Mouse (Mus musculus): ENCODE results near the gene Riok2. TPM values are rescaled to one million over a fixed set of nuclear protein-coding genes. Genes with fewer than 3 reads are reported as not detected.
A peak's percentile ranks its signal among the peaks of the same experiment; 100 is the strongest.

Gene Riok2
- polyA plus RNA-seq, 1 experiment from 2014 or later = 33.9 TPM

GRCm38 (mm10) chr17:17409601-17410000 lies 35.5 kb downstream of the Riok2 start:
- Histone ChIP-seq H3K27me3 (ENCODE audit: control insufficient read depth, insufficient read depth, low read length) (no peaks in the 10 kb centered on the region), H3K4me3 (ENCODE audit: low read depth, low read length) (no peak overlapping the region), H3K27ac (replicated peaks; ENCODE audit: low read depth, low read length) (peak overlapping the region; percentile 64), H3K4me1 (ENCODE audit: control insufficient read depth, insufficient read depth, low read length) (peaks cover 17% of the 10 kb centered on the region), H3K36me3 (ENCODE audit: control insufficient read depth, insufficient read depth, low read length) (no peaks in the 10 kb centered on the region; the same call in 1 of the 2 replicates), H3K9me3 (ENCODE audit: control insufficient read depth, low read length) (no peaks in the 10 kb centered on the region), H3K4me2 (ENCODE audit: low read depth, severe bottlenecking) (no peak overlapping the region), H3K9ac (ENCODE audit: low read length) (no peak overlapping the region)
- no peak for ATAC-seq (ENCODE audit: insufficient number of reproducible peaks, low FRiP score, low TSS enrichment, low read depth)
- DNase-seq (ENCODE audit: low spot score) = peak; percentile 63
- WGBS = 5% methylated on average over 2 of the region's 2 CpGs

- Histone ChIP-seq H3K9ac (ENCODE audit: low read length) (no peak overlapping the region), H3K9me3 (ENCODE audit: control insufficient read depth, low read length) (no peaks in the 10 kb centered on the region), H3K4me1 (ENCODE audit: control insufficient read depth, insufficient read depth, low read length) (peaks cover 9% of the 10 kb centered on the region), H3K4me2 (ENCODE audit: low read depth, severe bottlenecking) (no peak overlapping the region), H3K27ac (replicated peaks; ENCODE audit: low read depth, low read length) (no peak overlapping the region), H3K4me3 (ENCODE audit: low read depth, low read length) (no peak overlapping the region), H3K27me3 (ENCODE audit: control insufficient read depth, insufficient read depth, low read length) (no peaks in the 10 kb centered on the region), H3K36me3 (ENCODE audit: control insufficient read depth, insufficient read depth, low read length) (no peaks in the 10 kb centered on the region)
- 83% methylated on average over 2 of the region's 2 CpGs for WGBS
- DNase-seq (ENCODE audit: low spot score) = no peak
- ATAC-seq (ENCODE audit: insufficient number of reproducible peaks, low FRiP score, low TSS enrichment, low read depth) = no peak
These were observed 37.3 kb downstream of the Riok2 start for GRCm38 (mm10) chr17:17411443-17411842.

DNA sequence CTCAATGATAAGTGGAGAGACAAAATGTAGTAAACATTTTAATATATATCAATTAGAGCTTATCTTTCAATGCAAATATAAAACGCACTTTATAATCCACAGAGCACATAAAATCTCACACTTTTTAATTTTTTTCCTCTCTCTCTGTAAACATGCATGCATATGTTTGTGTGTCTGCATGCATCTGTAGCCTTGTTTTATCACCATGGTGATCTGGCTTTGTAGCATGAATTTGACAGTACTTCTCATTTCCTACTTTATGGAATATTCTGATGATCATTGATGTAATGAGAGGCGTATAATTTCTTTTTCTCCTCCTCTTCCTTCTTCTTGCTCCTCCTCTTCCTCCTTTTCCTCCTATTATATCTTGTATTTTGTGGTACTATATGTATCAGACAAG lies 38.1 kb downstream of the Riok2 start:
- H3K4me3 ChIP-seq (ENCODE audit: low read depth, low read length) = no peak overlapping the region
- peaks cover 8% of the 10 kb centered on the region for H3K4me1 ChIP-seq (ENCODE audit: control insufficient read depth, insufficient read depth, low read length)
- WGBS = 91% methylated on average over 2 of the region's 2 CpGs
- no peaks in the 10 kb centered on the region for H3K36me3 ChIP-seq (ENCODE audit: control insufficient read depth, insufficient read depth, low read length)
- H3K4me2 ChIP-seq (ENCODE audit: low read depth, severe bottlenecking) = no peak overlapping the region
- no peak overlapping the region for H3K9ac ChIP-seq (ENCODE audit: low read length)
- ATAC-seq (ENCODE audit: insufficient number of reproducible peaks, low FRiP score, low TSS enrichment, low read depth) (no peak), DNase-seq (ENCODE audit: low spot score) (no peak)
- no peaks in the 10 kb centered on the region for H3K27me3 ChIP-seq (ENCODE audit: control insufficient read depth, insufficient read depth, low read length)
- no peak overlapping the region for H3K27ac ChIP-seq (replicated peaks; ENCODE audit: low read depth, low read length)
- H3K9me3 ChIP-seq (ENCODE audit: control insufficient read depth, low read length) = no peaks in the 10 kb centered on the region

GRCm38 (mm10) chr17:17414206-17414605 lies 40.1 kb downstream of the Riok2 start:
- DNase-seq (ENCODE audit: low spot score) = no peak
- no peaks in the 10 kb centered on the region for H3K9me3 ChIP-seq (ENCODE audit: control insufficient read depth, low read length)
- ATAC-seq (ENCODE audit: insufficient number of reproducible peaks, low FRiP score, low TSS enrichment, low read depth) = no peak
- H3K36me3 ChIP-seq (ENCODE audit: control insufficient read depth, insufficient read depth, low read length) = no peaks in the 10 kb centered on the region
- H3K4me2 ChIP-seq (ENCODE audit: low read depth, severe bottlenecking) = no peak overlapping the region
- H3K4me1 ChIP-seq (ENCODE audit: control insufficient read depth, insufficient read depth, low read length) = peaks cover 3% of the 10 kb centered on the region; the same call in 1 of the 2 replicates
- 93% methylated on average over 3 of the region's 3 CpGs for WGBS
- no peak overlapping the region for H3K27ac ChIP-seq (replicated peaks; ENCODE audit: low read depth, low read length)
- no peak overlapping the region for H3K4me3 ChIP-seq (ENCODE audit: low read depth, low read length)
- no peak overlapping the region for H3K9ac ChIP-seq (ENCODE audit: low read length)
- no peaks in the 10 kb centered on the region for H3K27me3 ChIP-seq (ENCODE audit: control insufficient read depth, insufficient read depth, low read length)

GRCm38 (mm10) chr17:17424609-17425307 lies 50.6 kb downstream of the Riok2 start:
- H3K4me3 ChIP-seq (ENCODE audit: low read depth, low read length) = no peak overlapping the region
- H3K27ac ChIP-seq (replicated peaks; ENCODE audit: low read depth, low read length) = no peak overlapping the region
- H3K9ac ChIP-seq (ENCODE audit: low read length) = no peak overlapping the region
- H3K9me3 ChIP-seq (ENCODE audit: control insufficient read depth, low read length) = no peaks in the 10 kb centered on the region
- 0 out of 2 replicates have a peak, but pooled peaks cover 3% of the 10 kb centered on the region for H3K4me1 ChIP-seq (ENCODE audit: control insufficient read depth, insufficient read depth, low read length)
- no peak overlapping the region for H3K4me2 ChIP-seq (ENCODE audit: low read depth, severe bottlenecking)
- 53% methylated on average over 4 of the region's 4 CpGs for WGBS
- no peaks in the 10 kb centered on the region for H3K27me3 ChIP-seq (ENCODE audit: control insufficient read depth, insufficient read depth, low read length)
- no peaks in the 10 kb centered on the region for H3K36me3 ChIP-seq (ENCODE audit: control insufficient read depth, insufficient read depth, low read length)
- DNase-seq (ENCODE audit: low spot score) (no peak), ATAC-seq (ENCODE audit: insufficient number of reproducible peaks, low FRiP score, low TSS enrichment, low read depth) (no peak)

DNA sequence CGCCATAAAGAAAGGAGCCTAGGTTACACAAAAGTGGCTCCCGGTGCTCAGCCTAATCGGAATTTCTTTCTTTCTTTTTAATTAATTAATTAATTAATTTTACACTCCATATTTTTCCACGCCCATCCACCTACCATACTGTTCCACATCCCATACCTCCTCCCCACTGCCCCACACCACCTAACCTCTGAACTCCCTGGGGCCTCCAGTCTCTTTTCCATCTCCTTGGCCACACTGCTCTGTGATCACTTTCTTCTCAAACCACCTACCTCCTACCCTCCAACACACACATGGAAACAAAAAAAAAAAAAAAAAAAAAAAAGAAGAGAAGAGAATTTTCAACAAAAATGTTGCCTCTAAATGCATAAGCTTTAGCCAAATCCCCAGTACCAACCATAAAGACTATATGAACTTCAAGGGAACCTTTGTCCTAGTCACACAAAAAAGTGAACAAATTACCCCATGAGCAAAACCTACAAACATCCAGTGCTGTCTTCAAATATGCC lies 51.3 kb downstream of the Riok2 start:
- DNase-seq (ENCODE audit: low spot score) (no peak), ATAC-seq (ENCODE audit: insufficient number of reproducible peaks, low FRiP score, low TSS enrichment, low read depth) (no peak; the same call in 1 of the 2 replicates)
- Histone ChIP-seq H3K4me3 (ENCODE audit: low read depth, low read length) (no peak overlapping the region), H3K27ac (replicated peaks; ENCODE audit: low read depth, low read length) (no peak overlapping the region), H3K9ac (ENCODE audit: low read length) (no peak overlapping the region), H3K9me3 (ENCODE audit: control insufficient read depth, low read length) (no peaks in the 10 kb centered on the region), H3K4me2 (ENCODE audit: low read depth, severe bottlenecking) (no peak overlapping the region), H3K36me3 (ENCODE audit: control insufficient read depth, insufficient read depth, low read length) (peaks cover 2% of the 10 kb centered on the region; the same call in 1 of the 2 replicates), H3K4me1 (ENCODE audit: control insufficient read depth, insufficient read depth, low read length) (0 out of 2 replicates have a peak, but pooled peaks cover 3% of the 10 kb centered on the region), H3K27me3 (ENCODE audit: control insufficient read depth, insufficient read depth, low read length) (no peaks in the 10 kb centered on the region)
- WGBS = 68% methylated on average over 4 of the region's 4 CpGs

DNA sequence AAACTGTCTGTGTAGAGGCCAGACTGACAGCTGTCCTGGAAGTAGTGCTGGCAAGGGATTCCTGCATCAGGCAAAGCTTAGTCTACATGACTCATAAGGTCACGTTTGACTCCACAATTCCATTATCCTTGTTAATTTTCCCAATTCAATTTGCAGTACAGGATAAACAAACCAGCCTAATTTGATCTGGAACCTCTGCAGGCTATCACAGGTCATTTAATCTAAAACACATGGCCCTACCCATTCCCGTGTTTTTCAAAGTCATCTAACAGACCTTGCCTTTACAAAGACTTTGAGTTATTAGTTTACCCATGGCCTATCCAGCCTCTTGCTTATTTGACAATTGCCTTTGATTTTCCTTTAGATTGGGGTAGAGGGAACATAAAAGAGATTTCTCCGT lies 51.8 kb downstream of the Riok2 start:
- Histone ChIP-seq H3K4me1 (ENCODE audit: control insufficient read depth, insufficient read depth, low read length) (0 out of 2 replicates have a peak, but pooled peaks cover 3% of the 10 kb centered on the region), H3K4me2 (ENCODE audit: low read depth, severe bottlenecking) (no peak overlapping the region), H3K36me3 (ENCODE audit: control insufficient read depth, insufficient read depth, low read length) (peaks cover 2% of the 10 kb centered on the region; the same call in 1 of the 2 replicates), H3K4me3 (ENCODE audit: low read depth, low read length) (no peak overlapping the region), H3K27me3 (ENCODE audit: control insufficient read depth, insufficient read depth, low read length) (no peaks in the 10 kb centered on the region), H3K9me3 (ENCODE audit: control insufficient read depth, low read length) (no peaks in the 10 kb centered on the region), H3K27ac (replicated peaks; ENCODE audit: low read depth, low read length) (no peak overlapping the region), H3K9ac (ENCODE audit: low read length) (no peak overlapping the region)
- WGBS = 15% methylated on average over 3 of the region's 3 CpGs
- DNase-seq (ENCODE audit: low spot score) (no peak), ATAC-seq (ENCODE audit: insufficient number of reproducible peaks, low FRiP score, low TSS enrichment, low read depth) (peak; percentile 71; the same call in 1 of the 2 replicates)

- DNase-seq (ENCODE audit: low spot score) (no peak), ATAC-seq (ENCODE audit: insufficient number of reproducible peaks, low FRiP score, low TSS enrichment, low read depth) (no peak)
- no peaks in the 10 kb centered on the region for H3K27me3 ChIP-seq (ENCODE audit: control insufficient read depth, insufficient read depth, low read length)
- no peak overlapping the region for H3K27ac ChIP-seq (replicated peaks; ENCODE audit: low read depth, low read length)
- H3K4me1 ChIP-seq (ENCODE audit: control insufficient read depth, insufficient read depth, low read length) = 0 out of 2 replicates have a peak, but pooled peaks cover 3% of the 10 kb centered on the region
- WGBS = 85% methylated on average over 2 of the region's 2 CpGs
- no peak overlapping the region for H3K4me2 ChIP-seq (ENCODE audit: low read depth, severe bottlenecking)
- H3K9ac ChIP-seq (ENCODE audit: low read length) = no peak overlapping the region
- no peak overlapping the region for H3K4me3 ChIP-seq (ENCODE audit: low read depth, low read length)
- no peaks in the 10 kb centered on the region for H3K9me3 ChIP-seq (ENCODE audit: control insufficient read depth, low read length)
- H3K36me3 ChIP-seq (ENCODE audit: control insufficient read depth, insufficient read depth, low read length) = peaks cover 2% of the 10 kb centered on the region; the same call in 1 of the 2 replicates
These were observed 54.8 kb downstream of the Riok2 start for GRCm38 (mm10) chr17:17428888-17429287.
